ENCODE assay signal across 8 mouse cellular contexts in genomic region chr3:51796219-51796828, GRCm38 (mm10).
DNase-seq lines count a peak whose midpoint lies in the region; ATAC-seq and TF ChIP-seq lines count a peak whose summit lies in the region.

No protein-coding gene starts in this region.

- peaks cover 18% of the 10 kb centered on the region for H3K4me1 ChIP-seq in forebrain, embryonic 16.5 days (replicated peaks; ENCODE audit: control insufficient read depth, insufficient read depth, low read length)
- peaks cover 4% of the 10 kb centered on the region for H3K4me1 ChIP-seq in intestine, embryonic 14.5 days (replicated peaks; ENCODE audit: control insufficient read depth, insufficient read depth, low read length)
- peaks cover 2% of the 10 kb centered on the region; the same call in 1 of the 2 replicates for H3K4me1 ChIP-seq in liver, embryonic 11.5 days (replicated peaks; ENCODE audit: control insufficient read depth, insufficient read depth, low read length)
- peaks cover 3% of the 10 kb centered on the region; the same call in 1 of the 2 replicates for H3K4me1 ChIP-seq in midbrain, postnatal 0 days (ENCODE audit: insufficient read depth, low read length)

- H3K27ac ChIP-seq in forebrain, embryonic 16.5 days (ENCODE audit: low read length) = peak overlapping the region; percentile 42; the same call in 1 of the 2 replicates
- no peak overlapping the region for H3K27ac ChIP-seq in intestine, embryonic 14.5 days (ENCODE audit: low read depth)
- no peak overlapping the region for H3K27ac ChIP-seq in liver, embryonic 11.5 days (ENCODE audit: low read depth, low read length)
- H3K27ac ChIP-seq in midbrain, postnatal 0 days (ENCODE audit: low read depth, low read length) = peak overlapping the region; percentile 38

- TF ChIP-seq CTCF in midbrain, postnatal 0 days (IDR thresholded peaks at IDR 0.05) = no peak

- DNase-seq in adrenal gland, adult 2 months = peak; percentile 58
- no peak for DNase-seq in adrenal gland, postnatal 4 days (ENCODE audit: low spot score in 2 of 2)
- DNase-seq in cerebellum, adult 11 months = peak; percentile 83
- no peak for DNase-seq in intestine, embryonic 14.5 days (ENCODE audit: low spot score)
- DNase-seq in liver, embryonic 11.5 days (ENCODE audit: low spot score) = no peak
- peak; percentile 80 for DNase-seq in midbrain, postnatal 0 days (ENCODE audit: low spot score)
- DNase-seq in thymus, postnatal 14 days = peak; percentile 49

- no peaks in the 10 kb centered on the region for H3K36me3 ChIP-seq in forebrain, embryonic 16.5 days (ENCODE audit: control insufficient read depth, insufficient read depth)
- no peaks in the 10 kb centered on the region for H3K36me3 ChIP-seq in intestine, embryonic 14.5 days (ENCODE audit: control insufficient read depth, insufficient read depth, low read length)
- H3K36me3 ChIP-seq in liver, embryonic 11.5 days (ENCODE audit: control insufficient read depth, insufficient read depth, low read length) = no peaks in the 10 kb centered on the region
- H3K36me3 ChIP-seq in midbrain, postnatal 0 days (ENCODE audit: insufficient read depth, low read length) = no peaks in the 10 kb centered on the region

- WGBS in forebrain, embryonic 16.5 days = 69% methylated on average over 12 of the region's 12 CpGs
- WGBS in intestine, embryonic 14.5 days = 68% methylated on average over 12 of the region's 12 CpGs
- 60% methylated on average over 12 of the region's 12 CpGs for WGBS in liver, embryonic 11.5 days
- 71% methylated on average over 12 of the region's 12 CpGs for WGBS in midbrain, postnatal 0 days

- H3K4me3 ChIP-seq in forebrain, embryonic 16.5 days (replicated peaks; ENCODE audit: low read length) = peak overlapping the region; percentile 18
- H3K4me3 ChIP-seq in intestine, embryonic 14.5 days (ENCODE audit: low read depth, low read length) = no peak overlapping the region
- H3K4me3 ChIP-seq in liver, embryonic 11.5 days (ENCODE audit: low read depth, low read length) = no peak overlapping the region
- H3K4me3 ChIP-seq in midbrain, postnatal 0 days (ENCODE audit: low read depth, low read length) = no peak overlapping the region

- 0 out of 2 replicates have a peak overlapping the region, but pooled peaks have one; percentile 36 for H3K9ac ChIP-seq in forebrain, embryonic 16.5 days (replicated peaks; ENCODE audit: low read depth, low read length)
- H3K9ac ChIP-seq in intestine, embryonic 14.5 days (ENCODE audit: low read length) = no peak overlapping the region
- no peak overlapping the region for H3K9ac ChIP-seq in liver, embryonic 11.5 days (ENCODE audit: low read depth, low read length)
- 0 out of 2 replicates have a peak overlapping the region, but pooled peaks have one; percentile 19 for H3K9ac ChIP-seq in midbrain, postnatal 0 days (replicated peaks; ENCODE audit: low read length, poor library complexity, severe bottlenecking)

- no peaks in the 10 kb centered on the region for H3K27me3 ChIP-seq in forebrain, embryonic 16.5 days (replicated peaks; ENCODE audit: control insufficient read depth, insufficient read depth, low read length)
- no peaks in the 10 kb centered on the region for H3K27me3 ChIP-seq in intestine, embryonic 14.5 days (replicated peaks; ENCODE audit: control insufficient read depth, insufficient read depth, low read length)
- no peaks in the 10 kb centered on the region for H3K27me3 ChIP-seq in liver, embryonic 11.5 days (replicated peaks; ENCODE audit: control insufficient read depth, insufficient read depth, low read length)
- H3K27me3 ChIP-seq in midbrain, postnatal 0 days (ENCODE audit: insufficient read depth, low read length) = no peaks in the 10 kb centered on the region

- peak overlapping the region; percentile 37 for H3K4me2 ChIP-seq in forebrain, embryonic 16.5 days (ENCODE audit: low read length)
- H3K4me2 ChIP-seq in intestine, embryonic 14.5 days (ENCODE audit: low read length) = peak overlapping the region; percentile 33
- peak overlapping the region; percentile 28; the same call in 1 of the 2 replicates for H3K4me2 ChIP-seq in liver, embryonic 11.5 days
- H3K4me2 ChIP-seq in midbrain, postnatal 0 days (ENCODE audit: low read depth, low read length, poor library complexity, severe bottlenecking) = peak overlapping the region; percentile 19

- peak; percentile 43; the same call in 1 of the 2 replicates for ATAC-seq in forebrain, embryonic 16.5 days
- no peak for ATAC-seq in intestine, embryonic 14.5 days (replicated peaks; ENCODE audit: low FRiP score, low TSS enrichment, low read depth)
- ATAC-seq in liver, embryonic 11.5 days (replicated peaks; ENCODE audit: low FRiP score) = 0 out of 2 replicates have a peak, but pooled peaks have one; percentile 45
- no peak for ATAC-seq in midbrain, postnatal 0 days (ENCODE audit: low FRiP score)

- H3K9me3 ChIP-seq in forebrain, embryonic 16.5 days (ENCODE audit: control insufficient read depth, low read length) = no peaks in the 10 kb centered on the region
- no peaks in the 10 kb centered on the region for H3K9me3 ChIP-seq in intestine, embryonic 14.5 days (ENCODE audit: control insufficient read depth, low read length)
- no peaks in the 10 kb centered on the region for H3K9me3 ChIP-seq in liver, embryonic 11.5 days (ENCODE audit: control insufficient read depth, low read length)
- no peaks in the 10 kb centered on the region for H3K9me3 ChIP-seq in midbrain, postnatal 0 days (ENCODE audit: low read length)

Comparison
In these comparisons a context has a peak if more than half of its experiments do, and no peak if none do; other contexts are left out.
1. DNase-seq: peak in adrenal gland, adult 2 months (single experiment), cerebellum, adult 11 months (single experiment), midbrain, postnatal 0 days (single experiment) and thymus, postnatal 14 days (single experiment); none in adrenal gland, postnatal 4 days (0 of 2), intestine, embryonic 14.5 days (single experiment) and liver, embryonic 11.5 days (single experiment).
2. ATAC-seq: peak in forebrain, embryonic 16.5 days (single experiment) and liver, embryonic 11.5 days (single experiment); none in intestine, embryonic 14.5 days (single experiment) and midbrain, postnatal 0 days (single experiment).
3. H3K27ac ChIP-seq: peak in forebrain, embryonic 16.5 days (single experiment) and midbrain, postnatal 0 days (single experiment); none in intestine, embryonic 14.5 days (single experiment) and liver, embryonic 11.5 days (single experiment).
4. H3K9ac ChIP-seq: peak in forebrain, embryonic 16.5 days (single experiment) and midbrain, postnatal 0 days (single experiment); none in intestine, embryonic 14.5 days (single experiment) and liver, embryonic 11.5 days (single experiment).
5. Peak in every context shown above with its lines, with median percentiles within 50 percentile points of each other: H3K4me2 ChIP-seq.